Mouse (Mus musculus): ENCODE measurements around the gene Gm364.
A peak's percentile ranks its signal among the peaks of the same experiment; 100 is the strongest.

Gene Gm364

GRCm38 (mm10) chrX:57408769-57409168, at the start of gene Gm364:
Gene Gm364, plus strand, starts transcription at chrX:57409154.
- DNase-seq: no peak

- no peak for DNase-seq
Measured at GRCm38 (mm10) chrX:57359316-57359715, 49.6 kb upstream of the Gm364 start.

GRCm38 (mm10) chrX:57364891-57365569, 43.9 kb upstream of the Gm364 start:
- DNase-seq: no peak

GRCm38 (mm10) chrX:57372965-57373364, 36.0 kb upstream of the Gm364 start:
- DNase-seq: no peak

- no peak for DNase-seq
Measured at GRCm38 (mm10) chrX:57373543-57373942, 35.4 kb upstream of the Gm364 start.

- no peak for DNase-seq
Measured at GRCm38 (mm10) chrX:57374029-57374428, 34.9 kb upstream of the Gm364 start.

- DNase-seq: no peak
Measured at GRCm38 (mm10) chrX:57377096-57377495, 31.9 kb upstream of the Gm364 start.

GRCm38 (mm10) chrX:57378579-57378978, 30.4 kb upstream of the Gm364 start:
- peak; percentile 32 for DNase-seq

- peak; percentile 19 for DNase-seq
Measured at GRCm38 (mm10) chrX:57380915-57381314, 28.0 kb upstream of the Gm364 start.

GRCm38 (mm10) chrX:57392367-57393246, 16.3 kb upstream of the Gm364 start, which contains the start of gene Rbmx:
Gene Rbmx, minus strand, starts transcription at chrX:57393036.
- peak; percentile 85 for DNase-seq

GRCm38 (mm10) chrX:57393412-57393811, 15.5 kb upstream of the Gm364 start:
- no peak for DNase-seq

- DNase-seq: no peak
Measured at GRCm38 (mm10) chrX:57401388-57401787, 7.6 kb upstream of the Gm364 start.

- DNase-seq: no peak
Measured at GRCm38 (mm10) chrX:57403651-57404050, 5.3 kb upstream of the Gm364 start.

- DNase-seq: no peak
Measured at GRCm38 (mm10) chrX:57431610-57432009, 22.7 kb downstream of the Gm364 start.

- no peak for DNase-seq
Measured at GRCm38 (mm10) chrX:57433897-57434296, 24.9 kb downstream of the Gm364 start.

- no peak for DNase-seq
Measured at GRCm38 (mm10) chrX:57503634-57504033, 94.7 kb downstream of the Gm364 start, which contains the start of gene Gpr101. Gene Gpr101, minus strand, starts transcription at chrX:57503757.

GRCm38 (mm10) chrX:57506247-57506646, 97.3 kb downstream of the Gm364 start:
- no peak for DNase-seq

- DNase-seq: no peak
Measured at GRCm38 (mm10) chrX:57521117-57522095, 112.5 kb downstream of the Gm364 start.

Data from kidney, adult 18-20 months (tissue).